Mouse (Mus musculus): Measurements from ENCODE around the gene Gpr155.

GRCm38 (mm10) chr2:73395516-73395915 lies 9.1 kb upstream of the Gpr155 start:
- TF ChIP-seq POLR2A (IDR thresholded peaks at IDR 0.05; ENCODE audit: control insufficient read depth, low read depth, low read length) (no peak), CTCF (IDR thresholded peaks at IDR 0.05; ENCODE audit: control insufficient read depth, insufficient read depth, insufficient replicate concordance, low read depth, low read length) (no peak)

Data from testis, adult 2 months (tissue).